Mouse (Mus musculus) cerebellum, adult 2 months (tissue): ENCODE data around the gene Cpd. TPM values are rescaled to one million over a fixed set of nuclear protein-coding genes. Genes with fewer than 3 reads are reported as not detected.

Source experiments
- DNase-seq, 2 experiments: peaks; one replicate each; pipeline ENCODE4 v3.0.0; 2021
- H3K27ac ChIP-seq: fragments of 200-500 bp; 2 replicates; pipeline ENCODE4 v1.5.1; 2012; ENCODE audit warnings: low read length, control low read depth, inconsistent platforms; ENCODE audit not compliant: insufficient read depth
- H3K27me3 ChIP-seq: fragments of 200-500 bp; 2 replicates; pipeline ENCODE4 v1.6.1; 2012; ENCODE audit warnings: inconsistent platforms, mild to moderate bottlenecking, low read length, moderate library complexity; ENCODE audit not compliant: control insufficient read depth, insufficient read depth
- H3K4me1 ChIP-seq: fragments of 200-500 bp; 2 replicates; pipeline ENCODE4 v1.6.1; 2011; ENCODE audit warnings: low read length; ENCODE audit not compliant: control insufficient read depth, insufficient read depth
- H3K4me3 ChIP-seq: fragments of 200-500 bp; replicated peaks from 2 replicates; pipeline ENCODE3; 2011; ENCODE audit warnings: mild to moderate bottlenecking, low read depth, low read length, control low read depth; ENCODE audit not compliant: insufficient read depth
- CTCF ChIP-seq: fragments of 200-500 bp; IDR thresholded peaks from 2 replicates; pipeline ENCODE4 v1.5.1; 2011; ENCODE audit warnings: low read depth, mild to moderate bottlenecking, control low read depth, low read length, moderate library complexity, borderline replicate concordance; ENCODE audit not compliant: insufficient read depth
- POLR2A ChIP-seq: fragments of 200-500 bp; IDR thresholded peaks from 2 replicates; pipeline ENCODE4 v1.6.1; 2011; ENCODE audit warnings: low read length, control low read depth, borderline replicate concordance; ENCODE audit not compliant: insufficient read depth
- WGBS: fragments of 180-500 bp; shearing (Covaris S2); methylation state at CpG from one replicate; pipeline ENCODE4 v1.1.7; 2018; 5-methylcytosine and 5-hydroxymethylcytosine counted together
- polyA plus RNA-seq: library from polyadenylated mRNA; depleted of rRNA; stranded (reverse); fragments of >200 nt; gene quantifications from 2 replicates; pipeline ENCODE4 v1.2.3, GENCODE M21; 2012

The Cpd gene
- polyA plus RNA-seq, 1 experiment, result 31.8 TPM

GRCm38 (mm10) chr11:76803266-76803665, 43.6 kb downstream of the Cpd start:
- H3K27ac ChIP-seq, result no peak overlapping the region
- WGBS, result 93% methylated on average over 3 of the region's 3 CpGs
- TF ChIP-seq POLR2A (no peak), CTCF (no peak)
- H3K4me3 ChIP-seq, result no peak overlapping the region
- H3K27me3 ChIP-seq, result no peaks in the 10 kb centered on the region
- no peak for DNase-seq
- peaks cover 2% of the 10 kb centered on the region; the same call in 1 of the 2 replicates for H3K4me1 ChIP-seq

GRCm38 (mm10) chr11:76797236-76797635, 49.6 kb downstream of the Cpd start:
- TF ChIP-seq CTCF (no peak), POLR2A (no peak)
- WGBS, result 87% methylated on average over 6 of the region's 6 CpGs
- H3K4me1 ChIP-seq, result no peaks in the 10 kb centered on the region
- DNase-seq, result no peak
- H3K27ac ChIP-seq, result no peak overlapping the region
- no peaks in the 10 kb centered on the region for H3K27me3 ChIP-seq
- no peak overlapping the region for H3K4me3 ChIP-seq

GRCm38 (mm10) chr11:76795326-76795725, 51.5 kb downstream of the Cpd start:
- DNase-seq, result no peak
- WGBS, result 62% methylated on average over 5 of the region's 5 CpGs

GRCm38 (mm10) chr11:76791331-76791730, 55.5 kb downstream of the Cpd start:
- TF ChIP-seq POLR2A (no peak), CTCF (no peak)

More at GRCm38 (mm10) chr11:76795326-76795725, 51.5 kb downstream of the Cpd start:
- H3K4me3 ChIP-seq, result no peak overlapping the region
- no peak overlapping the region for H3K27ac ChIP-seq
- H3K27me3 ChIP-seq, result no peaks in the 10 kb centered on the region
- H3K4me1 ChIP-seq, result no peaks in the 10 kb centered on the region
- TF ChIP-seq CTCF, result no peak
- TF ChIP-seq POLR2A, result no peak

GRCm38 (mm10) chr11:76789252-76789651, 57.6 kb downstream of the Cpd start:
- WGBS, result 94% methylated on average over 1 of the region's 1 CpGs
- Histone ChIP-seq H3K27me3 (no peaks in the 10 kb centered on the region), H3K27ac (no peak overlapping the region), H3K4me3 (no peak overlapping the region), H3K4me1 (no peaks in the 10 kb centered on the region)
- peak; percentile 37 to 40 for DNase-seq
- TF ChIP-seq POLR2A (no peak), CTCF (peak; percentile 26; the same call in 1 of the 2 replicates)

More at GRCm38 (mm10) chr11:76791331-76791730, 55.5 kb downstream of the Cpd start:
- Histone ChIP-seq H3K4me3 (no peak overlapping the region), H3K27me3 (no peaks in the 10 kb centered on the region), H3K27ac (no peak overlapping the region), H3K4me1 (no peaks in the 10 kb centered on the region)
- DNase-seq, result no peak
- WGBS, result 92% methylated on average over 7 of the region's 7 CpGs

GRCm38 (mm10) chr11:76775533-76775932, 71.3 kb downstream of the Cpd start:
- 82% methylated on average over 8 of the region's 8 CpGs for WGBS
- Histone ChIP-seq H3K4me1 (no peaks in the 10 kb centered on the region), H3K27ac (no peak overlapping the region), H3K4me3 (no peak overlapping the region), H3K27me3 (no peaks in the 10 kb centered on the region)
- peak in 1 of 2 experiments; percentile 1 for DNase-seq
- TF ChIP-seq POLR2A, result no peak
- TF ChIP-seq CTCF, result no peak

- TF ChIP-seq POLR2A, result no peak
- no peak for TF ChIP-seq CTCF
- H3K4me3 ChIP-seq, result no peak overlapping the region
- 29% methylated on average over 3 of the region's 3 CpGs for WGBS
Observed at GRCm38 (mm10) chr11:76773811-76774210, 73.0 kb downstream of the Cpd start.

GRCm38 (mm10) chr11:76770566-76770965, 76.3 kb downstream of the Cpd start:
- DNase-seq, result no peak
- no peaks in the 10 kb centered on the region for H3K27me3 ChIP-seq
- H3K27ac ChIP-seq, result no peak overlapping the region
- WGBS, result 88% methylated on average over 5 of the region's 5 CpGs
- H3K4me3 ChIP-seq, result no peak overlapping the region
- H3K4me1 ChIP-seq, result no peaks in the 10 kb centered on the region
- TF ChIP-seq CTCF, result no peak
- TF ChIP-seq POLR2A, result no peak

More at GRCm38 (mm10) chr11:76773811-76774210, 73.0 kb downstream of the Cpd start:
- no peak overlapping the region for H3K27ac ChIP-seq
- no peaks in the 10 kb centered on the region for H3K4me1 ChIP-seq
- H3K27me3 ChIP-seq, result no peaks in the 10 kb centered on the region
- DNase-seq, result no peak

GRCm38 (mm10) chr11:76763741-76764122, 83.1 kb downstream of the Cpd start:
- no peak for DNase-seq
- TF ChIP-seq POLR2A, result no peak
- no peak for TF ChIP-seq CTCF
- H3K4me3 ChIP-seq, result no peak overlapping the region
- H3K4me1 ChIP-seq, result no peaks in the 10 kb centered on the region
- H3K27me3 ChIP-seq, result no peaks in the 10 kb centered on the region
- H3K27ac ChIP-seq, result no peak overlapping the region
- 8% methylated on average over 4 of the region's 4 CpGs for WGBS
